Comparison of ENCODE assay signal across 21 mouse cellular contexts in genomic region chr3:158038106-158038505, GRCm38 (mm10). TPM values are rescaled to one million over a fixed set of nuclear protein-coding genes. Genes with fewer than 3 reads are reported as not detected.
A peak's percentile ranks its signal among the peaks of the same experiment; 100 is the strongest.
DNase-seq lines count a peak whose midpoint lies in the region; ATAC-seq lines count a peak whose summit lies in the region.
"Had no signal": no experiment of that assay in that cellular context is flagged by ENCODE, and none has a peak within 500 bp of the region (broad histone marks: within the 10 kb centered on the region; RNA-seq: fewer than 3 reads in every experiment).

No protein-coding gene starts in this region.

- no peaks in the 10 kb centered on the region for H3K36me3 ChIP-seq in embryonic facial prominence, embryonic 13.5 days
- H3K36me3 ChIP-seq in embryonic facial prominence, embryonic 10.5 days (replicated peaks), result peaks cover 4% of the 10 kb centered on the region; the same call in 1 of the 2 replicates
- no peaks in the 10 kb centered on the region for H3K36me3 ChIP-seq in kidney, embryonic 14.5 days (ENCODE audit: control insufficient read depth, insufficient read depth, low read length)
- no peaks in the 10 kb centered on the region for H3K36me3 ChIP-seq in neural tube, embryonic 12.5 days
- no peaks in the 10 kb centered on the region for H3K36me3 ChIP-seq in liver, embryonic 15.5 days (replicated peaks)
- H3K36me3 ChIP-seq: hindbrain, embryonic 15.5 days; midbrain, embryonic 15.5 days; stomach, embryonic 15.5 days had no signal

- peaks cover 21% of the 10 kb centered on the region for H3K4me1 ChIP-seq in embryonic facial prominence, embryonic 13.5 days
- H3K4me1 ChIP-seq in embryonic facial prominence, embryonic 10.5 days, result peaks cover 22% of the 10 kb centered on the region
- H3K4me1 ChIP-seq in kidney, embryonic 14.5 days (ENCODE audit: control insufficient read depth, insufficient read depth, low read length), result peaks cover 10% of the 10 kb centered on the region
- H3K4me1 ChIP-seq in neural tube, embryonic 12.5 days, result peaks cover 13% of the 10 kb centered on the region
- H3K4me1 ChIP-seq in liver, embryonic 15.5 days (replicated peaks), result peaks cover 18% of the 10 kb centered on the region

- H3K4me3 ChIP-seq in embryonic facial prominence, embryonic 13.5 days, result no peak overlapping the region
- no peak overlapping the region for H3K4me3 ChIP-seq in embryonic facial prominence, embryonic 10.5 days
- H3K4me3 ChIP-seq in kidney, embryonic 14.5 days (ENCODE audit: low read length), result peak overlapping the region; percentile 6; the same call in 1 of the 2 replicates
- H3K4me3 ChIP-seq in neural tube, embryonic 12.5 days, result no peak overlapping the region
- peak overlapping the region; percentile 29; the same call in 1 of the 2 replicates for H3K4me3 ChIP-seq in liver, embryonic 15.5 days (replicated peaks)
- H3K4me3 ChIP-seq: gastrocnemius, adult 2 months had no signal

- H3K9ac ChIP-seq in embryonic facial prominence, embryonic 13.5 days, result no peak overlapping the region
- H3K9ac ChIP-seq in kidney, embryonic 14.5 days (ENCODE audit: low read depth, low read length), result no peak overlapping the region
- H3K9ac ChIP-seq in neural tube, embryonic 12.5 days, result no peak overlapping the region
- no peak overlapping the region for H3K9ac ChIP-seq in liver, embryonic 15.5 days
- H3K9ac ChIP-seq: hindbrain, embryonic 15.5 days; lung, embryonic 14.5 days; midbrain, embryonic 15.5 days; stomach, embryonic 15.5 days had no signal

- 90% methylated on average over 3 of the region's 3 CpGs for WGBS in embryonic facial prominence, embryonic 13.5 days
- WGBS in embryonic facial prominence, embryonic 10.5 days, result 93% methylated on average over 3 of the region's 3 CpGs
- 82% methylated on average over 3 of the region's 3 CpGs for WGBS in kidney, embryonic 14.5 days
- WGBS in neural tube, embryonic 12.5 days, result 90% methylated on average over 3 of the region's 3 CpGs
- WGBS in liver, embryonic 15.5 days (ENCODE audit: insufficient replicate concordance), result 67% methylated on average over 3 of the region's 3 CpGs

- no peaks in the 10 kb centered on the region for H3K9me3 ChIP-seq in embryonic facial prominence, embryonic 13.5 days
- H3K9me3 ChIP-seq in embryonic facial prominence, embryonic 10.5 days, result no peaks in the 10 kb centered on the region
- no peaks in the 10 kb centered on the region for H3K9me3 ChIP-seq in kidney, embryonic 14.5 days (ENCODE audit: control insufficient read depth, low read length)
- no peaks in the 10 kb centered on the region for H3K9me3 ChIP-seq in neural tube, embryonic 12.5 days
- H3K9me3 ChIP-seq in liver, embryonic 15.5 days (replicated peaks), result no peaks in the 10 kb centered on the region
- H3K9me3 ChIP-seq: hindbrain, embryonic 15.5 days; megakaryocyte, embryonic 14.5 days; midbrain, embryonic 15.5 days; stomach, embryonic 15.5 days had no signal

- H3K27me3 ChIP-seq in embryonic facial prominence, embryonic 13.5 days, result no peaks in the 10 kb centered on the region
- no peaks in the 10 kb centered on the region for H3K27me3 ChIP-seq in embryonic facial prominence, embryonic 10.5 days (replicated peaks; ENCODE audit: low read depth, poor library complexity, severe bottlenecking)
- no peaks in the 10 kb centered on the region for H3K27me3 ChIP-seq in kidney, embryonic 14.5 days (ENCODE audit: control insufficient read depth, insufficient read depth, low read length)
- H3K27me3 ChIP-seq in neural tube, embryonic 12.5 days (replicated peaks), result no peaks in the 10 kb centered on the region
- no peaks in the 10 kb centered on the region for H3K27me3 ChIP-seq in liver, embryonic 15.5 days
- H3K27me3 ChIP-seq: hindbrain, embryonic 15.5 days; megakaryocyte, embryonic 14.5 days; midbrain, embryonic 15.5 days; stomach, embryonic 15.5 days had no signal

- ATAC-seq in embryonic facial prominence, embryonic 13.5 days (ENCODE audit: insufficient number of reproducible peaks, insufficient read depth, low FRiP score, low TSS enrichment, low read depth), result no peak
- ATAC-seq in kidney, embryonic 14.5 days (ENCODE audit: low FRiP score, low TSS enrichment), result no peak
- ATAC-seq in neural tube, embryonic 12.5 days (ENCODE audit: low FRiP score, low read depth), result no peak
- no peak for ATAC-seq in liver, embryonic 15.5 days (ENCODE audit: insufficient read depth)
- ATAC-seq: midbrain, embryonic 15.5 days had no signal

- no peak for DNase-seq in embryonic facial prominence, embryonic 10.5 days (ENCODE audit: low spot score)
- DNase-seq in kidney, adult 9 months, result no peak
- DNase-seq in neural tube, embryonic 10.5 days (ENCODE audit: extremely low spot score, low spot score), result no peak
- DNase-seq in layer of hippocampus, postnatal 36 days, result no peak
- DNase-seq: adrenal gland, adult 2 months; cerebellum, adult 11 months; cerebellum, adult 9-11 months; gastrocnemius, adult 2 months; kidney, adult 2 months; kidney, postnatal 14 days; lung, embryonic 14.5 days; lung, postnatal 36 days; thymus, adult 2 months had no signal

- H3K27ac ChIP-seq in embryonic facial prominence, embryonic 13.5 days, result no peak overlapping the region
- no peak overlapping the region for H3K27ac ChIP-seq in embryonic facial prominence, embryonic 10.5 days (replicated peaks)
- H3K27ac ChIP-seq in kidney, embryonic 14.5 days (ENCODE audit: low read depth, low read length), result no peak overlapping the region
- no peak overlapping the region for H3K27ac ChIP-seq in neural tube, embryonic 12.5 days
- H3K27ac ChIP-seq in liver, embryonic 15.5 days (replicated peaks), result no peak overlapping the region
- H3K27ac ChIP-seq: gastrocnemius, adult 2 months; hindbrain, embryonic 15.5 days; midbrain, embryonic 15.5 days; stomach, embryonic 15.5 days had no signal

- peak overlapping the region; percentile 71; the same call in 1 of the 2 replicates for H3K4me2 ChIP-seq in embryonic facial prominence, embryonic 13.5 days
- no peak overlapping the region for H3K4me2 ChIP-seq in kidney, embryonic 14.5 days (replicated peaks; ENCODE audit: low read depth, low read length)
- 0 out of 2 replicates have a peak overlapping the region, but pooled peaks have one; percentile 69 for H3K4me2 ChIP-seq in neural tube, embryonic 12.5 days (replicated peaks)
- H3K4me2 ChIP-seq in liver, embryonic 15.5 days, result peak overlapping the region; percentile 76; the same call in 1 of the 2 replicates

RNA-seq across cellular contexts. Expression of gene Lrrc40, which starts 1.6 kb away (rescaled TPM):
- 62.8 and 65.5 TPM in 2 replicates for polyA plus RNA-seq in embryonic facial prominence, embryonic 13.5 days (2015; fragmentation: Nextera tagmentation; extraction: Ambion mirVana)
- polyA plus RNA-seq in embryonic facial prominence, embryonic 10.5 days (2016; fragmentation: Nextera tagmentation; extraction: Ambion mirVana), result 82.4 and 86.6 TPM in 2 replicates
- polyA plus RNA-seq in kidney, embryonic 14.5 days (2014; fragmentation: Nextera tagmentation; extraction: Ambion mirVana), result 52.7 and 66.5 TPM in 2 replicates
- polyA plus RNA-seq in neural tube, embryonic 12.5 days (2016; fragmentation: Nextera tagmentation; extraction: Ambion mirVana), result 56.7 and 58.5 TPM in 2 replicates
- 20.2 and 23.1 TPM in 2 replicates for polyA plus RNA-seq in liver, embryonic 15.5 days (2015; fragmentation: Nextera tagmentation; extraction: Ambion mirVana)
- 10 to 100 TPM; 25.1 to 29.8 TPM for total RNA-seq in layer of hippocampus, postnatal 36 days (2021)

RNA-seq across cellular contexts. Expression of gene Srsf11, which starts 1.7 kb away (rescaled TPM):
- 345 and 369 TPM in 2 replicates for polyA plus RNA-seq in embryonic facial prominence, embryonic 13.5 days (2015; fragmentation: Nextera tagmentation; extraction: Ambion mirVana)
- polyA plus RNA-seq in embryonic facial prominence, embryonic 10.5 days (2016; fragmentation: Nextera tagmentation; extraction: Ambion mirVana), result 335 and 359 TPM in 2 replicates
- polyA plus RNA-seq in kidney, embryonic 14.5 days (2014; fragmentation: Nextera tagmentation; extraction: Ambion mirVana), result 286 and 338 TPM in 2 replicates
- 333 and 350 TPM in 2 replicates for polyA plus RNA-seq in neural tube, embryonic 12.5 days (2016; fragmentation: Nextera tagmentation; extraction: Ambion mirVana)
- polyA plus RNA-seq in liver, embryonic 15.5 days (2015; fragmentation: Nextera tagmentation; extraction: Ambion mirVana), result 87.6 and 90.1 TPM in 2 replicates
- 100 to 1,000 TPM; 160 to 196 TPM for total RNA-seq in layer of hippocampus, postnatal 36 days (2021)

Comparison
In these comparisons a context has a peak if more than half of its experiments do, and no peak if none do; other contexts are left out.
1. H3K4me3 ChIP-seq: peak in kidney, embryonic 14.5 days (single experiment) and liver, embryonic 15.5 days (single experiment); none in embryonic facial prominence, embryonic 13.5 days (single experiment), embryonic facial prominence, embryonic 10.5 days (single experiment) and neural tube, embryonic 12.5 days (single experiment).